Mouse (Mus musculus) gastrocnemius, adult 2 months (tissue): ENCODE results near the gene Terf2ip. TPM values are rescaled to one million over a fixed set of nuclear protein-coding genes. Genes with fewer than 3 reads are reported as not detected.

Experiments
- DNase-seq: peaks from one replicate; pipeline ENCODE4 v3.0.0; 2022
- H3K27ac ChIP-seq: fragments of 200-600 bp; 2 replicates; pipeline ENCODE4 v1.8.1; 2022; ENCODE audit warnings: mild to moderate bottlenecking
- H3K4me3 ChIP-seq: fragments of 200-600 bp; 2 replicates; pipeline ENCODE4 v1.8.1; 2022; ENCODE audit warnings: mild to moderate bottlenecking, moderate library complexity
- CTCF ChIP-seq: fragments of 200-600 bp; IDR thresholded peaks from 2 replicates; pipeline ENCODE4 v1.8.1; 2022; ENCODE audit warnings: antibody characterized with exemption, mild to moderate bottlenecking, moderate library complexity
- intact Hi-C: fragments of 180-260 bp; cut with DNase I; formaldehyde crosslinking; loops from one replicate; pipeline ENCODE4 v1.15.1; 2025
- total RNA-seq, 2 experiments: library from RNA; stranded (reverse); gene quantifications; 2 replicates each; pipeline ENCODE4 v1.2.3; 2021

Gene Terf2ip
- total RNA-seq, 2 experiments from 2014 or later = 10.1 to 11.0 TPM

DNA sequence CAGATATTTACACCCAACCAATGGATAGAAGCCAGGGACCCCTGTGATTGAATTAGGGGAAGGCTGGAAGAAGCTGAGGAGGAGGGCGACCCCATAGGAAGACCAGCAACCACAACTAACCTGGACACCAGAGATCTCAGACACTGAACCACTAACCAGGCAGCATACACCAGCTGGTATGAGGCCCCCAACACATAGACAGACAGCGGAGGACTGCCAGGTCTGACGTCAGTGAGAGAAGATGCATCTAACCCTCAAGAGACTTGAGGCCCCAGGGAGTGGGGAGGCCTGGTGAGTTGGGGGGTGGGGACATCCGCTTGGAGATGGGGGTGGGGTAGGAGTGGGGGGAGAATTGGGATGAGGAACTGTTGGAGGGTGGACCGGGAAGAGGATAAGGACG is 19.5 kb downstream of the Terf2ip start:
- DNase-seq = no peak
- intact Hi-C loops = no loop called here
- Histone ChIP-seq H3K27ac (no peak overlapping the region), H3K4me3 (no peak overlapping the region)
- no peak for TF ChIP-seq CTCF

DNA sequence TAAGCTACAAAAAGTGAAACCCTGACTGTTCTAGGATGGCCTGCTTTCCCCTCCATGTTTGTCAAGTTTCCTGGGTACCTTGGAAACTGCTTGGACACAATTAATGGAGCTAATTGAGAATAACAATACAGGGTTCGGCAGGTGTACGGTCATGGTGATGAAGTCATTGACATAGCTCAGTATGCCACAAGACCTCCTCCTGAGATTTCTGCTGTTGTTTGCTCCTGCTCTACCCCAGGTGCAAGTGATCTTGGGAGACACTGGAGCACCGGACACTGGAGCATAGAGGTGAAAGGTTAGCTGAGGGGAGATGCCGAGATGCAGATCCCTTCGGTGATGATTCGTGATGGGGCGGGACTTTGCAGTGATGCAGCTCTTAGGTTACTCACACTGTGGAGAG is 21.9 kb downstream of the Terf2ip start:
- TF ChIP-seq CTCF = no peak
- no peak for DNase-seq
- intact Hi-C loops = no loop called here
- H3K4me3 ChIP-seq = no peak overlapping the region
- no peak overlapping the region for H3K27ac ChIP-seq

DNA sequence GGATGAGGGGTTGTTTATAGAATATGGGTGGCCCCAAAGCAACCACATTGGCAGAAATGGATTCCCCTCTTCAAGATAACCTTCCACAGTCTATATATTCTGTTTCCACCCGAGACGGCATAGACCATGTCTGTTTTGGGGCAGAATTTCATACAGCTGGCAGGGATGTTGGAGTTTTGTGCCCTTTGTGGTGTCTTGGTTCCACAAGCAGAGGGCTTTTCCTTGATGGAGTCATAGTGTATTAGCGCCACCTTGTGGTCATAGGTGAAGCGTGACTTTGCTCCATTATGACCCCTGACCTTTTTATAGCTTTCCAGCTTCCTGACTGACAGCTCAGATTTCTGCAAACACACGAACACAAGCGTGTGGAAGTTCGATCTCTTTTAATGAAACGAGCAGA is 23.4 kb downstream of the Terf2ip start:
- H3K27ac ChIP-seq = no peak overlapping the region
- no peak overlapping the region for H3K4me3 ChIP-seq
- intact Hi-C loops = no loop called here
- peak; percentile 30 for DNase-seq
- TF ChIP-seq CTCF = peak; percentile 79

DNA sequence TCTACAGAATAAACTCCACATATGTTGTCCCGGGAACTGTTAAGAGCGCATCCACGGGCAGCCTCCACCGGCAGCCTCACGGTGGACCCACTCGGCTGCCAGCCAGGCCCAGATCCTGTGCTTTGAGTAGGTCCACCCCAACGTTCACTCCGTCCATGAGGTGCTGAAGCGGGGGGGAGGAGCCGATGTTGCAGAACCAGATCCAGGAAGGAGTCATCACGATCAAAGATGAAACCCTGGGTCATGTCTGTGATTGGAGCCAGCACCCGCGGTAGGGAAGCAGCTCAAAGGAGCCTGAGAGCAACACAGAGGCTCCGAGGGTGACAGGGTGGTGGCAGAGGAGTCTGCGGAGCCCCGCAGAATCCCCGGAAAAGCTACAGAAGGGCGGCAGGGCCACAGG is 26.3 kb downstream of the Terf2ip start:
- no peak for TF ChIP-seq CTCF
- intact Hi-C loops = no loop called here
- no peak for DNase-seq
- no peak overlapping the region for H3K27ac ChIP-seq
- H3K4me3 ChIP-seq = no peak overlapping the region

DNA sequence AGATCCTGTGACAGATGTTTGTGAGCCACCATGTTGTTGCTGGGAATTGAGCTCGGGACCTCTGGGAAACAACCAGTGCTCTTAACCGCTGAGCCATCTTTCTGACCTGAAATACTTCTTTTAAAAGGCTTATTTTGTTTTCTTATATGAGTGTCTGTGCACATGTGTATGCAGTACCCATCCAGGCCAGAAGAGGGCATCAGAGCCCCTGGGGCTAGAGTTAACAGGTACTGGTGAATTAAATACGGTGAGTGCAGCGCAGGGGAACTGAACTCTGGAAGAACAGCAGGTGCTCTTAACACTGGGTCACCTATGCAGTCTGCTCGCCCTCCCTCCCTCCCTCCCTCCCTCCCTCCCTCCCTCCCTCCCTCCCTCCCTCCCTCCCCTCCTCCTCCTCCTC is 34.0 kb downstream of the Terf2ip start:
- no peak overlapping the region for H3K27ac ChIP-seq
- peak; percentile 34; the same call in 1 of the 2 replicates for TF ChIP-seq CTCF
- intact Hi-C loops = loop anchor here (5.0 kb wide), 1 partner anchor 927 kb away; no protein-coding TSS in a partner anchor
- no peak for DNase-seq
- H3K4me3 ChIP-seq = no peak overlapping the region

DNA sequence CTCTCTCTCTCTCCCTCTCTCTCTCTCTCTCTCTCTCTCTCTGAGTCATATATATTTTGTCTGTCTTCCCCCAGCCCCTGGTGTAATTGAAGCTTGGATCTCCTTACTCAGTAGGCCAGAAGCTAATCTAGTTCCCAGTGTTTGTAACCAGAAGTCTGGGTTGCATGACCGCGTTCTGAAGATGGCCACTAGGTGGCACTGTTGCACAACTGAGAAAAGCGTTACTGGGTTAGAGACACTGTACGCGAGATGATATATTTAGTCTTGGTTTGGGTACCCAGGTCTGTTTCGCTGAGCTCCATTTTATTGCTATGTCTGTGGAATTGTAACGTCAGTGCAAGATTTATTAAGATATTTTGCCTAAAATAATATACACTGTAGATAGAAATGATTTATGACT is 34.7 kb downstream of the Terf2ip start:
- Histone ChIP-seq H3K27ac (no peak overlapping the region), H3K4me3 (no peak overlapping the region)
- TF ChIP-seq CTCF = peak; percentile 98
- DNase-seq = peak; percentile 80
- intact Hi-C loops = loop anchor here (5.0 kb wide), 1 partner anchor 926 kb away; no protein-coding TSS in a partner anchor

DNA sequence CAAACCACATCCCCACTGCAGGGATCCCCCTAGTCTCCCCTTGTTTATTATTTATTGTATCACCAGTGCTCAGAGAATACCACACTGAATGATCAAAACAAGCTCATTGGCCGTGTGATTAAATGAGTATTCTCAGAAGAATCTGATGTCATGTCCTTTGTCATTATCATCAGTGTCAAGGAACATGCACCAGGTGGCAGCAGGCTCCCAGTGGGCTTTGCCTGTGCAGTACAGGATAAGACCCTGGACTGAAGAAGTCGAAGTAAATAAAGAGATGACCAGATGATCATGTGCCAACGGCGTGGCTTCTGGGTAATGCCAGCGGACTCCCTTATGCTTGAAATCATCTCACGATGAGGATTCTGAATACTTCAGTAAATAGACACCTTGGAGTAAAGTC is 37.1 kb downstream of the Terf2ip start:
- H3K4me3 ChIP-seq = no peak overlapping the region
- intact Hi-C loops = loop anchor here (5.0 kb wide), 1 partner anchor 924 kb away; no protein-coding TSS in a partner anchor
- no peak for TF ChIP-seq CTCF
- no peak for DNase-seq
- H3K27ac ChIP-seq = no peak overlapping the region

DNA sequence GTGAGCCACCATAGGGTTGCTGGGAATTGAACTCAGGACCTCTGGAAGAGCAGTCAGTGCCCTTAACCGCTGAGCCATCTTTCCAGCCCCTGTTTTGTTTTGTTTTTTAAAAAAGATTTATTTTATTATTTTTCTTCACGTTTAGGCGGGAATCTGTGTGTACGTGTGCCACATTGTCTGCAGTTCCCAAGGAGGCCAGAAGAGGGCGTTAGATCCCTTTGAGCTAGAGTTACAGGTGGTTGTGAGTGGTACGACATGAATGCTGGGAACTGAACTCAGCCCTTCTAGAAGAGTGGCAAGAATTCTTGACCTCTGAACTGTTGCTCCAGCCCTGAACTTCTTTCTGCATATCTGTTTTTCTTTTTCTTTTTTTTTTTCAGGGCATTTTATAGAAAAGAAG is 38.8 kb downstream of the Terf2ip start:
- TF ChIP-seq CTCF = peak; percentile 4; the same call in 1 of the 2 replicates
- intact Hi-C loops = loop anchor here (5.0 kb wide), 1 partner anchor 922 kb away; no protein-coding TSS in a partner anchor
- H3K27ac ChIP-seq = no peak overlapping the region
- no peak overlapping the region for H3K4me3 ChIP-seq
- no peak for DNase-seq

DNA sequence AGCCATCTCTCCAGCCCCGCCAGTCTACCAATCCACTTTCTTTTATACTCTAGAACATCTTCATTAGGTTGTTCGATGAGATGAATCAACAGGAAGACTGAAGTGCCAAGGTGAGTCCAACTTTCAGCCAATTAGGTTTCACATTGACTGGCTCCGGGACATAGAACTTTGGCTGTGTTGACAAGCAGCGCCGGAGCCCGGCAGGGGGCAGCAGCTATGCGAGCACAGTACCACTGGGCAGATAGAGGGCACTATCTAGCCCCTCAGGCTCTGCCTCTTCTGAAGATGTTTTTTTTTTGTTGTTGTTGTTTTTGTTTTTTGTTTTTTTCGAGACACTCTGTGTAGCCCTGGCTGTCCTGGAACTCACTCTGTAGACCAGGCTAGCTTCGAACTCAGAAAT is 40.3 kb downstream of the Terf2ip start:
- intact Hi-C loops = no loop called here
- no peak for TF ChIP-seq CTCF
- DNase-seq = no peak
- Histone ChIP-seq H3K4me3 (no peak overlapping the region), H3K27ac (no peak overlapping the region)

DNA sequence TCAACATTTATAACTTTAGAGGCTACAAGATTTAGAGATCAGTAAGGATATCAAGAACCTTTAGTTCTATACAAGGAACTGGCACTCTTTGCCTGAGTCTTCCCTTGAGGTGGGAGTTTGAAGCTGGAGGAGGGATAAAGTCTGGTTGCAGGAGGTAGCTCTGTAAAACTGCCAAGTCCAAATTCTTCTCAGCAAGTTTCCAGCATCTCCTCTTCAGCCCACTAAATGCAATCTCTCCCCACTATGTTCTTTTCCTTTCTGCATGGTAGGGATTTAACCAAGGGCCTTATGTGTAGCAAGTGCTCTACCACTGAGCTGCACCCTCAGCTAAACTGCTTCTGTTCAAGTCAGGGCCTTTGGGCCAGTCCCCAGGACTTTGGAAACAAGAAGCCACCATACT is 43.3 kb downstream of the Terf2ip start:
- no peak overlapping the region for H3K4me3 ChIP-seq
- intact Hi-C loops = no loop called here
- TF ChIP-seq CTCF = no peak
- no peak overlapping the region for H3K27ac ChIP-seq
- no peak for DNase-seq

DNA sequence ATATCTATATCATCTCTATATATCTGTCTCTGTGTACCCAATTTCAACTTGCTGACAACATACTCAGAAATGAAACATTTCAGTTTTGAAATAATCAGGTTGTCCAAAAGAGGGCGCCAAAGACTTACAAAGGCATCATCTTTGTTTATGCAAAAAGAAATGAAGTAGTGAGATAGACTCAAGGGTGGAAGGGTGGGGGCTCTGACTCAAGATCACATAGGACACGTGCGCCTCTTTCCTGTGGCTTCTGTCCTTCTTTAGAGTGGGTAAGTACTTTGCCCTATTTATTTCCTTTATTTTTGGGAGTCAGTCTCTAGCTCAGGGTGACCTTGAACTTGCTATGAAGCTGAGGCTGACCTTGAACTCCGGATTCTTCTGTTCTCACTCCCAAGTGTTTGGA is 50.2 kb downstream of the Terf2ip start:
- Histone ChIP-seq H3K4me3 (no peak overlapping the region), H3K27ac (no peak overlapping the region)
- no peak for DNase-seq
- intact Hi-C loops = loop anchor here (5.0 kb wide), 1 partner anchor 911 kb away; no protein-coding TSS in a partner anchor
- peak; percentile 72 for TF ChIP-seq CTCF

Other genes starting within 250 kb of the Terf2ip start
- gene Cfdp1, start 157.1 kb upstream of the Terf2ip start, total RNA-seq = 10 to 100 TPM; 17.1 to 21.3 TPM
- 1 to 10 TPM; 2.1 to 2.7 TPM for gene Tmem170, start 134.6 kb upstream of the Terf2ip start, total RNA-seq
- under 1 TPM in 1 of 2 experiments, not detected in 1; 0.14 TPM for gene Chst5, start 101.0 kb upstream of the Terf2ip start, total RNA-seq
- gene Tmem231, start 77.5 kb upstream of the Terf2ip start, total RNA-seq = under 1 TPM; 0.73 to 0.94 TPM
- 100 to 1,000 TPM in 1 of 2 experiments, 10 to 100 TPM in 1; 99.6 to 105 TPM for gene Gabarapl2, start 70.7 kb upstream of the Terf2ip start, total RNA-seq
- 1 to 10 TPM; 2.4 to 2.7 TPM for gene Adat1, start 19.1 kb upstream of the Terf2ip start, total RNA-seq
- gene Kars, start 75 bp upstream of the Terf2ip start, total RNA-seq = 100 to 1,000 TPM; 124 to 125 TPM
- not detected for gene Gm6793, start 3.6 kb downstream of the Terf2ip start, total RNA-seq